Mouse (Mus musculus): Measurements from ENCODE around the gene Zbtb42.

The Zbtb42 gene

GRCm38 (mm10) chr12:112727801-112728200 lies 49.2 kb downstream of the Zbtb42 start:
- DNase-seq (ENCODE audit: low read depth, low spot score) = no peak

- no peak for DNase-seq (ENCODE audit: low read depth, low spot score)
Observed at GRCm38 (mm10) chr12:112730808-112731207, 52.2 kb downstream of the Zbtb42 start.
